Mouse (Mus musculus) brown adipose tissue, adult 24 weeks (tissue): ENCODE results near the gene Mitf. TPM values are rescaled to one million over a fixed set of nuclear protein-coding genes. Genes with fewer than 3 reads are reported as not detected.
A peak's percentile ranks its signal among the peaks of the same experiment; 100 is the strongest.

Source experiments
- H3K27ac ChIP-seq: fragments of 200-500 bp; replicated peaks from 2 replicates; pipeline ENCODE4 v1.5.1; 2012; ENCODE audit warnings: low read depth, mild to moderate bottlenecking, low read length
- H3K4me1 ChIP-seq: fragments of 200-500 bp; 2 replicates; pipeline ENCODE4 v1.6.1; 2012; ENCODE audit warnings: low read length, mixed read lengths; ENCODE audit not compliant: control insufficient read depth, insufficient read depth, insufficient read length
- H3K4me3 ChIP-seq: fragments of 200-500 bp; 2 replicates; pipeline ENCODE4 v1.5.1; 2012; ENCODE audit warnings: low read depth, mild to moderate bottlenecking, low read length, moderate library complexity; ENCODE audit not compliant: insufficient read depth
- polyA plus RNA-seq: library from polyadenylated mRNA; stranded (reverse); fragments of >200 nt; gene quantifications from 2 replicates; pipeline ENCODE4 v1.2.4, GENCODE M21; 2012; ENCODE audit not compliant: missing spikeins, insufficient read depth, insufficient read length

The Mitf gene
- polyA plus RNA-seq, 1 experiment, result 2.9 TPM

GRCm38 (mm10) chr6:97839568-97839967 is 32.7 kb downstream of the Mitf start:
- Histone ChIP-seq H3K4me1 (peaks cover 3% of the 10 kb centered on the region; the same call in 1 of the 2 replicates), H3K27ac (no peak overlapping the region), H3K4me3 (no peak overlapping the region)

GRCm38 (mm10) chr6:97844112-97844511 is 37.3 kb downstream of the Mitf start:
- Histone ChIP-seq H3K27ac (no peak overlapping the region), H3K4me1 (peaks cover 4% of the 10 kb centered on the region; the same call in 1 of the 2 replicates), H3K4me3 (no peak overlapping the region)

DNA sequence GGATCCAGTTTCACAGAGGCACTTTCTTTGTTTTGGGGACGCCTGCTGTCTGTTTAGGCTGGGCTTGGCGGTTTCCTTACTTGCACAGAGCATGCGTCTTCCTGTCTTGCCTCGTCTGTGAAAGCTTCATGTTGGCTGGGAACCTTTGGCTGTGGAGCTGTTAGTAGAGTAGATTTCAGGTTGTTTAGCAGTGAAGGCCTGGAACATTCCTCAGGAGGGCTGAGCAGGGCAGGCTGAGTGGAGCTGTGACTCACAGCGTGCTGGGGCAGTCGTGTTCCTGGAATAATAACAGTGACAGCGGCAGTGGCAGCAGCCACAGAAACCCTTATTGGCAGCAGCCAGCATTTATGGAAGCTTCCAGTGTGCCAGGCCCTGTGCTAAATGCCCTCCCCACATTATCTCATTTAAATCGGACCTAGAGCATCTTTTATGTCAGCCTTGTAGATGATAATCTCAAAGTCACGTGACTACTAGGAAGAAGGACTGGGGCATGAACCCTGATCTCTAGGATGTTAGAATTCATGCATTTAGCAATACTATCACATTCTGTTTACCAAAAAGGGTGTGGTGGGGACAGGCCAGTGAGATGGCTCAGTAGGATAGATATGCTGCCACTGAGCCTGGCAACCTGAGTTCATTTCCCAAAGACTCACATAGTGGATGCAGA is 41.5 kb downstream of the Mitf start:
- Histone ChIP-seq H3K4me3 (no peak overlapping the region), H3K27ac (peak overlapping the region; percentile 10; the same call in 1 of the 2 replicates), H3K4me1 (peaks cover 4% of the 10 kb centered on the region; the same call in 1 of the 2 replicates)

- H3K27ac ChIP-seq, result no peak overlapping the region
- H3K4me3 ChIP-seq, result no peak overlapping the region
Measured at GRCm38 (mm10) chr6:97854236-97854635, 47.4 kb downstream of the Mitf start.

DNA sequence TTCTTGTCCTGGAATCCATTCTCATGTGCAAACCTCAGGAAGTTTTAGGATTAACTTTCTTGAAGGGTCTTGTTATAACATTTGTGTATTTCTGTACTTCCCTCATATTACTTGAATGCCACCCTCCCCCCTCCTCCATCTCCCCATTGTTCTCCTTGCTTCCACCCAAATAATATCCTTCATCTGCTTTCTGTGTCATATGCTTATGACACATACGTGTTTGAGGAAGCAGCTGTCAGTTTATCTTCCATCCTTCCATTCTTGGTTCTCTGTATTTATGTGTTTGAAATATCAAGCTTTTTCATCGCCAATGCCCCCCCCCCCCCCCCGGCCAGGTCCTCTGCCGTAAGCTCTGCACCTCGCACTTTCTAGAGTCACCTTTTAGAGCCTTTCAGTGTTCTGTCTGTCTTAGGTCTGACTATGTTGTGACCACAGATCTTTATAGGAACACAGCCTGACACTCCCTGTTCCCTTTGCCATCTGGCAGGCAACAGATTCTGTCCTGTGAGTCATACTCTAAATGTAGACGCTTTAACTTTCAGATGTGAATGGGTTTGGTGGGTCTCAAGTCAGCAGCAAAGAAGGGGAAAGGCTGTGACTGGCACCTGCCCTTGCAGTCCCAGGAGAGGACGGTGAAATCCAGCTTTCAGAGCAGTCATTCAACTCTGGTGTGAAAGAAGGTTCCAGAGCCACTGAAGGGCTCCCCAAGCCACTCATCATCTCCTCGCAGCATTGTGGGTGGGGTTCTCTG is 48.7 kb downstream of the Mitf start:
- peak overlapping the region; percentile 50 for H3K27ac ChIP-seq
- no peak overlapping the region for H3K4me3 ChIP-seq
- peaks cover 7% of the 10 kb centered on the region; the same call in 1 of the 2 replicates for H3K4me1 ChIP-seq

More at GRCm38 (mm10) chr6:97854236-97854635, 47.4 kb downstream of the Mitf start:
- H3K4me1 ChIP-seq, result peaks cover 7% of the 10 kb centered on the region; the same call in 1 of the 2 replicates

GRCm38 (mm10) chr6:97856502-97856901 is 49.6 kb downstream of the Mitf start:
- Histone ChIP-seq H3K4me1 (peaks cover 7% of the 10 kb centered on the region; the same call in 1 of the 2 replicates), H3K27ac (peak overlapping the region; percentile 55; the same call in 1 of the 2 replicates), H3K4me3 (no peak overlapping the region)

DNA sequence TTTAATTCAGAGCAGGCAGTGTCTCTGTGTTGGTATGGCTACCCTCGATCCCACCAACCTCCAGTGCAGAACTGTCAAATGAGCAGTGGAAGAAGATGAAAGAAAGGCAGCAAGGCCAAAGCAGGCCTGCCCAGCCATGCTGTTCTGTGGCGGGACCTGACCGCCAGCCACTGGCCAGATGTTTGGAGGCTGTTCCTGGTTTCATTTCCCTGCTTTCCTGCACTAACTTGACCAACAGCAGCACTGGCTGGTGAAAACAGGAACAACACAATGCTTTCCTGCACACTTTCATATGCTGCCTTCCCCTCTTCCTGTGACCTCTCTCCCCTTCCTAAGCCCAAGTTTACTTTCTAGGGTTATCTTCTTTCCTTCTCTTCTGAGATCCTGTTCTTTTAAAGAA is 50.8 kb downstream of the Mitf start:
- Histone ChIP-seq H3K4me1 (peaks cover 7% of the 10 kb centered on the region; the same call in 1 of the 2 replicates), H3K27ac (peak overlapping the region; percentile 52), H3K4me3 (no peak overlapping the region)

- Histone ChIP-seq H3K4me1 (peaks cover 5% of the 10 kb centered on the region; the same call in 1 of the 2 replicates), H3K27ac (no peak overlapping the region), H3K4me3 (no peak overlapping the region)
Measured at GRCm38 (mm10) chr6:97866575-97866974, 59.7 kb downstream of the Mitf start.

DNA sequence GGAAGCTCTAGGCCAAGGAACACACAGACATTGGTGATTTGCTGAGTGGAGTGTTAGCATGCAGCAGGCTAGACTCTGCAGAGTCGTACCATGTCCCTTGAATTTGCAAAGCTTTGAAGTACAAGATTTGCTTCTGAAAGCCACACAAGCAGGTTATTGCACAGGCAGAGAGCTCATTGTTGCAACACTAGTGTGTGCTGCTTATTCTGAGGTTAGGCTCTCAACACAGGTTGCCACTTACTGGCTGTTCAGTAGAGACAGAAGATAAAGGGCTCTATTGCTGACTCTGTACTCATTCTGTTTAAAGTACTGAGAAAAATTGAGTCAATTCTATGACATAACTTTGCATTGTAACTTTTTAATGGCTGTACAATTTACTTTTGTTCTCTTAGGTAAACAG is 61.2 kb downstream of the Mitf start:
- Histone ChIP-seq H3K4me3 (no peak overlapping the region), H3K27ac (no peak overlapping the region), H3K4me1 (peaks cover 5% of the 10 kb centered on the region; the same call in 1 of the 2 replicates)

GRCm38 (mm10) chr6:97869953-97870352 is 63.1 kb downstream of the Mitf start:
- Histone ChIP-seq H3K27ac (no peak overlapping the region), H3K4me1 (peaks cover 5% of the 10 kb centered on the region; the same call in 1 of the 2 replicates), H3K4me3 (no peak overlapping the region)

GRCm38 (mm10) chr6:97871296-97872030 is 64.6 kb downstream of the Mitf start:
- peaks cover 5% of the 10 kb centered on the region; the same call in 1 of the 2 replicates for H3K4me1 ChIP-seq
- H3K27ac ChIP-seq, result no peak overlapping the region
- no peak overlapping the region for H3K4me3 ChIP-seq

DNA sequence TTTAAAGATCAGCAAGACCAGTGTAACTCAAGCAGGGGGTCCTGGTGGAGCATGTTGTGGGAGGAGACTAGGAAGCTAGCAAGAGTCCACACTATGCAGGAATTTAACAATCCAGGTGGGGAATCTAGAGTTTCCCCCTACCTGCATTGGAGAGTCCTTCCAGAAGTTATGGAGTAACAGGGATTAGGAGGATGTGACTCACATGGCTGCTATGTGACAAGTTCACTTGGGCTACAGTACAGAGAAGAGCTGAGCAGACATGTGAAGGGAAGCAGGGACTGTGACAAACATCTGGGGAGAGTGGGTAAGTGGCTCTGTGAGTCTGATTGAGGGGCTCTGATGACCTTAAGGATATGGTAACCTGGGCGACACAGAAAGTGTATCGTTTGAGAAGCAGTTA is 66.2 kb downstream of the Mitf start:
- Histone ChIP-seq H3K4me3 (no peak overlapping the region), H3K4me1 (peaks cover 8% of the 10 kb centered on the region; the same call in 1 of the 2 replicates), H3K27ac (no peak overlapping the region)

- peaks cover 10% of the 10 kb centered on the region; the same call in 1 of the 2 replicates for H3K4me1 ChIP-seq
- no peak overlapping the region for H3K4me3 ChIP-seq
- no peak overlapping the region for H3K27ac ChIP-seq
Measured at GRCm38 (mm10) chr6:97876990-97877389, 70.1 kb downstream of the Mitf start.

GRCm38 (mm10) chr6:97877492-97877891 is 70.6 kb downstream of the Mitf start:
- no peak overlapping the region for H3K27ac ChIP-seq
- H3K4me1 ChIP-seq, result peaks cover 10% of the 10 kb centered on the region; the same call in 1 of the 2 replicates
- H3K4me3 ChIP-seq, result no peak overlapping the region

DNA sequence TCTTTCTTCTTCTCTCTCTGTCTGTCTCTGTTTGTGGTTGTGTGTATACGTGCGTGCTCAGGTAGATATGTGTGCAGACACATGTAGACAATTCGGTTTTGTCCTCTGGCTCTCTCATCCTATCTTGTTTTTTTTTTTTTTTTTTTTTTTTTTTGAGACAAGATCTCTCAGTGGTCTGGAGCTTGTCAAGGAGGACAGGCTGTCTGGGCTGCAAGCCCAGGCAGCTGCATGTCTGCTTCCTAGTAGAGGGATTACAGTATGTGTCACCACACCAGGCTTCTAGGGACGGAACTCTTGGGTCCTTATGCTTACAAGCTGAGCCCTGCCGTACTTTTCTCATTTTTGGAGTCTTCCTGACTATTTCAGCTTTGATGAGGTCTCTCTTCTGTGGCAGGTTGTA is 73.5 kb downstream of the Mitf start:
- Histone ChIP-seq H3K4me3 (no peak overlapping the region), H3K4me1 (peaks cover 12% of the 10 kb centered on the region), H3K27ac (no peak overlapping the region)
